Mouse (Mus musculus) right cerebral cortex, postnatal 4 days (tissue): ENCODE results near the gene Smr2.
"Not testable (repeated sequence)": the region's sequence is repeated elsewhere in the genome, so short reads cannot be mapped to it uniquely, and the experiment has no call there.

Source experiments
- DNase-seq: peaks from one replicate; pipeline ENCODE4 v3.0.0-alpha.2; 2022

The Smr2 gene

DNA sequence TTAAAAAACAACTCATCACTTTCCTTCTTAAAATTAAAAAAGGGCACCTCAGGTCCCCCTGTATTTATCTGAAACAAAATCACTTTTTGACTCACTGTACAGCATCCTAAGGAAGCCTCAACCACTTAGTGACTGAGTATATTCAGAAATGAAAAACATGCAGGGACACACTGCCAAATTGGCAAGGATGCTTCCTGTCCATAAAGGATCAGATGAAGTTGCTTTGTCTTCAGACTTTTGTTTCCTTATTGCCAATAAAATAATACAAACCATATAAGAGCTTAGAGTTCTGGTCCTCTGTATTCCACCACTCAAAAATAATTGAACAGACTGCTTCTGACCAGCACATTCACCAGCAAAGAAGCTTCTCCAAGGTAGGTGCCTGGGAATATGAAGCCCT lies at the start of gene Smr2:
TSS of gene Smr2 (plus strand) at position 301 of the 400 bp plus-strand sequence.
- DNase-seq = not testable (repeated sequence)

DNA sequence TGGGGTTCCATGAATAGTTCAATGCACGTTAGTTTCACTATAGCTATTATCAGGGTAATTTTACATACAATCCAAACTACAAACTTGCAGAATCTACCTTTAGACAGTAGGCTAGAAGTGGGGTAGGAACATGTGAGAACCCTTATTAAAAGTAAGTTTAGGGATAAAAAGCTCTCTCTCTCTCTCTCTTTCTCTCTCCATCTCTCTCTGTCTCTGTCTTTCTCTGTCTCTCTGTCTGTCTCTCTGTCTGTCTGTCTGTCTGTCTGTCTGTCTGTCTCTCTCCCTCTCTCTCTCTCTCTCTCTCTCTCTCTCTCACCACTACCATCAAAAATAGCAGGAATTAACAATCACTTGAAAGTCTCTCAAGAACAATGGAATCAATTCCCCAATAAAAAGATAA lies 25.1 kb downstream of the Smr2 start, which contains the start of gene Gm11116:
TSS of gene Gm11116 (minus strand) at position 101 of the 400 bp plus-strand sequence.
- DNase-seq = no peak

DNA sequence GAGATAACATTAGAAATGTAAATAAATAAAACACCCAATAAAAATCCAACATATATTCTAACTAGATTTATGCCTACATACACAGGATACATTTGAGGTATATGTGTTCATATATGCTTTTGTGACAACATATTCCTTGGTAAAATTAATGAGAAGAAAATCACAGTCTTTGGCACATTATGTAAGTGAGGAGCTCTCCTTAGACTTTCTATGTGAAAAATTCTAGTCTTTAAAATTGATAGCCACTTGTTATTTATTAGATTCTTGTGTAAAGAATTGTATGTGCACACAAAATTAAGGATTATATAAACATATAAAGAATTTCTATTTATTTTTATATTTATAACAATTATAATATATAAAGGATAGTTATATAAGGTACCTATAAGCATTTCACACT lies 67.6 kb downstream of the Smr2 start, which contains the start of gene Gm11115:
TSS of gene Gm11115 (minus strand) at position 101 of the 400 bp plus-strand sequence.
- DNase-seq = no peak
